Mouse (Mus musculus): Measurements from ENCODE around the gene Rp9. TPM values are rescaled to one million over a fixed set of nuclear protein-coding genes. Genes with fewer than 3 reads are reported as not detected.

The Rp9 gene
- 42.2 and 47.9 TPM in 2 replicates for polyA plus RNA-seq (2015; fragmentation: Nextera tagmentation; extraction: Ambion mirVana)

DNA sequence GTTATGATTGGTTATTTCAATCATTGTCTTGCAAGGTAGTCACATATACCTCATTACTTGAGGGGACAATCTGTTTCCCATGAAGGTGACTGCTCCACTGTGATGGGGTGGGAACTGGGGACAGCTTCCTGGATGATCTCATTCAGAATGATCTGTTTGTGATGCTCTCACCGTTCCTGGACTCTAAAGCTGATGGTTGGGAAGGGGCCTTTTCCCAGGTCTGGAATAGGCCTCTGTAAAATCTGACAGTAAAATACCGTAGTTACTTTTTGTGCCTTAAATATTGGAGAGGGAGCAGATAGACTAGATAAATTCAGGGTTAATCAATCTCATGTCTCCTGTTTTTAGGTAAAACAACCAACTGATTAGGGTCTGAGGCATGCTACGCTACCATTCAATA, at the start of gene Rp9:
TSS of gene Rp9 (minus strand) at position 101 of the 400 bp plus-strand sequence.
- H3K36me3 ChIP-seq (replicated peaks; ENCODE audit: insufficient read depth, low read length): peaks cover 5% of the 10 kb centered on the region
- 83% methylated on average over 3 of the region's 3 CpGs for WGBS (ENCODE audit: insufficient replicate concordance)
- H3K27me3 ChIP-seq (ENCODE audit: insufficient read depth, low read length): no peaks in the 10 kb centered on the region
- H3K27ac ChIP-seq (ENCODE audit: low read depth): peak within 1 kb of the TSS; percentile 95; the same call in 1 of the 2 replicates
- peaks cover 6% of the 10 kb centered on the region; the same call in 1 of the 2 replicates for H3K4me1 ChIP-seq (ENCODE audit: insufficient read depth)
- ATAC-seq (no peak), DNase-seq (no peak)
- H3K9ac ChIP-seq (replicated peaks): peak within 1 kb of the TSS; percentile 95
- no peaks in the 10 kb centered on the region for H3K9me3 ChIP-seq (ENCODE audit: low read length)
- H3K4me2 ChIP-seq (ENCODE audit: low read depth, low read length): peak within 1 kb of the TSS; percentile 97
- H3K4me3 ChIP-seq (ENCODE audit: low read depth, low read length): peak within 1 kb of the TSS; percentile 94
- TF ChIP-seq EP300 (IDR thresholded peaks at IDR 0.05; ENCODE audit: low read depth): no peak
- TF ChIP-seq CTCF (IDR thresholded peaks at IDR 0.05; ENCODE audit: low read depth): no peak

DNA sequence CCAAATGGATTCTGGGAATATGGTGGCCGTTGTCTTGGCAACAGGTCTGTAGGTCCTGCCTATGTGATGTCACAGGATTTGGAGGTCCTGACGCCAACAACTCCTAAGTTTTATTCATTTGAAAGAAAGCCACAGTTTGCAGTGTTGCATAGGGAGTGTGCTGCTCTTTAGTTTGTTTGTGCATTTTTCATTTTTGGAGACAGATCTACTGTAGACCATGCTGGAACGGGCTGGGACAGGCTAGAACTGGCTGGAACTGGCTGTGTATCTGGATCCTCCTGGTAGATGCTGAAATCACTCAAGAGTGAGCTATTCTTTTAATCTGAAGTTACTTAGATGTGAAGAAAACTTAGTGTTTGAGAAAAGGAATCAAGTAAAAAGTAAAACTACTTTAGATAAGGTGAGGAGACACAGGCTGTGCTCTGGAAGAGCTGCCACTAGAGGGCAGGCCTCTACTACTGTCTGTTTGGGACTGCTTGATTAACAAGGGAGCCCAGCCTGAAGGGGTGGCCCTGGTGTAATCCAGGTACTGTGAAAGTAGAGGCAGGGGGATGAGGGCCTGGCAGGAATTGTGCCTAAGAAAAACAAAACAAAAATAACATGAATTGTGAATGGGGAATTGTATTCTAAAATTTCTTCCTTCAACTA, 49.0 kb upstream of the Rp9 start:
- WGBS (ENCODE audit: insufficient replicate concordance): 91% methylated on average over 3 of the region's 3 CpGs
- Histone ChIP-seq H3K27me3 (ENCODE audit: insufficient read depth, low read length) (no peaks in the 10 kb centered on the region), H3K36me3 (replicated peaks; ENCODE audit: insufficient read depth, low read length) (no peaks in the 10 kb centered on the region), H3K9me3 (ENCODE audit: low read length) (no peaks in the 10 kb centered on the region), H3K4me3 (ENCODE audit: low read depth, low read length) (no peak overlapping the region), H3K4me2 (ENCODE audit: low read depth, low read length) (no peak overlapping the region), H3K4me1 (ENCODE audit: insufficient read depth) (no peaks in the 10 kb centered on the region), H3K9ac (replicated peaks) (no peak overlapping the region), H3K27ac (ENCODE audit: low read depth) (no peak overlapping the region)
- ATAC-seq (no peak), DNase-seq (peak; percentile 38)
- TF ChIP-seq EP300 (IDR thresholded peaks at IDR 0.05; ENCODE audit: low read depth): no peak
- peak; percentile 76 for TF ChIP-seq CTCF (IDR thresholded peaks at IDR 0.05; ENCODE audit: low read depth)

DNA sequence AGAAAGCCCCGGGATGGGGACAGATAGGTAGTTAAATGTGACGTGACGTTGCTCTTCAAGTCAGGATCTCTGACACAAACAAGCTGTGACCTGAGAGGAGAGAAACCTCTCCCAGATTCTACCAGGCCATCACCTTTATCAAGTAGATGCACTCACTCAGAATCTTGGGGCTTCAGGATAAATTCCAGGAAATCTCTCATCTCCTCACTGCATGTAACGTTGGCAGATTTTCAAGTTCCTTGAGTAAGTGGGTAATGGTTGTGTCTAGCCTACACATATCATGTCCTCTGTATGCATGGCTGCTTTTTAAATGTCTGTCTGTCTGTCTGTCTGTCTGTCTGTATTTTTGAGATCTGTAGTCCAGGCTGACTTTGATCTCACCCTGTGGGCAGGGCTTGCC, 45.5 kb upstream of the Rp9 start:
- H3K36me3 ChIP-seq (replicated peaks; ENCODE audit: insufficient read depth, low read length): no peaks in the 10 kb centered on the region
- H3K4me2 ChIP-seq (ENCODE audit: low read depth, low read length): no peak overlapping the region
- TF ChIP-seq EP300 (IDR thresholded peaks at IDR 0.05; ENCODE audit: low read depth) (no peak), CTCF (IDR thresholded peaks at IDR 0.05; ENCODE audit: low read depth) (no peak)
- ATAC-seq: no peak
- H3K27ac ChIP-seq (ENCODE audit: low read depth): no peak overlapping the region
- no peaks in the 10 kb centered on the region for H3K9me3 ChIP-seq (ENCODE audit: low read length)
- 71% methylated on average over 4 of the region's 4 CpGs for WGBS (ENCODE audit: insufficient replicate concordance)
- no peak for DNase-seq
- no peaks in the 10 kb centered on the region for H3K4me1 ChIP-seq (ENCODE audit: insufficient read depth)
- H3K9ac ChIP-seq (replicated peaks): no peak overlapping the region
- no peak overlapping the region for H3K4me3 ChIP-seq (ENCODE audit: low read depth, low read length)
- no peaks in the 10 kb centered on the region for H3K27me3 ChIP-seq (ENCODE audit: insufficient read depth, low read length)

DNA sequence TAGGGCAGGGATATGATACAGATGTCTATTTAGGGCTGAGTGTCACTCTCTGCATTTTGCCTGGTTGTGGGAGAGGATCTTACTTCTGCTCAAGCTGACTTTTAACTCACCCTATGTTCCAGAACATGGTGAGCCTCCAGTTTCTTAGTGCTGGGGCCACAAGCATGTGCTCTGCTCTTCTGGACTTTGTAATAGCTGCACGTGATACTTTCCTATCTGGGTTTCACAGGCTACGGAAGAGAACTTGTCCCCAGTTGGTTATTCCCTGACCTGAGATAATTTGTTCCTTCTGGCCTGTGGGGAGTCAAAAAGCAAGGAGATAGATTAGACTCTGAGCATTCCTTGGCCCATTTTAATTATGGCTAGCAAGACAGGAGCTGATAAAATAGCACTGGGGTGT, 36.0 kb upstream of the Rp9 start:
- no peaks in the 10 kb centered on the region for H3K4me1 ChIP-seq (ENCODE audit: insufficient read depth)
- H3K4me3 ChIP-seq (ENCODE audit: low read depth, low read length): no peak overlapping the region
- no peak overlapping the region for H3K9ac ChIP-seq (replicated peaks)
- no peak for DNase-seq
- H3K36me3 ChIP-seq (replicated peaks; ENCODE audit: insufficient read depth, low read length): no peaks in the 10 kb centered on the region
- 56% methylated on average over 2 of the region's 2 CpGs for WGBS (ENCODE audit: insufficient replicate concordance)
- no peaks in the 10 kb centered on the region for H3K9me3 ChIP-seq (ENCODE audit: low read length)
- TF ChIP-seq EP300 (IDR thresholded peaks at IDR 0.05; ENCODE audit: low read depth): no peak
- no peak for TF ChIP-seq CTCF (IDR thresholded peaks at IDR 0.05; ENCODE audit: low read depth)
- no peak overlapping the region for H3K4me2 ChIP-seq (ENCODE audit: low read depth, low read length)
- no peak overlapping the region for H3K27ac ChIP-seq (ENCODE audit: low read depth)
- no peaks in the 10 kb centered on the region for H3K27me3 ChIP-seq (ENCODE audit: insufficient read depth, low read length)
- no peak for ATAC-seq

DNA sequence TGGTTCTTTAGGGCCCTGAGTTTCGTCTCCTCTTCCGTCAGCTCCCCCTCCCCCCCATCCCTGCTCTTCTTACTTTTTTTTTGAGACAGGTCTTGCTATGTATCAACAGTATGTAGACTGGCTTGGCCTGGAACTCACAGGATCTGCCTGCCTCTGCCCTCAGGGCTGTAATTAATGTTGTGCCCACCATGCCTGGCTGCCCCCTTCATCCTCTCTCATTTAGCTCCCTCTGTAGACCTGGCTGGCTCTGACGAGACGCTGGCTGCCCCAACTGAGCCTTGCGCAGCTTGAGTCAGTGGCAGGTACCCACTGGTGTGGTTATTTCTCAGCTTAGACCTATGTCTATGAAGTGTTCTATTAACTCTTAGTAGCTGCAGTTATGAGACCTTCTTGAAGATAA, 34.0 kb upstream of the Rp9 start:
- TF ChIP-seq CTCF (IDR thresholded peaks at IDR 0.05; ENCODE audit: low read depth) (no peak), EP300 (IDR thresholded peaks at IDR 0.05; ENCODE audit: low read depth) (no peak)
- H3K9ac ChIP-seq (replicated peaks): no peak overlapping the region
- no peak overlapping the region for H3K4me2 ChIP-seq (ENCODE audit: low read depth, low read length)
- WGBS (ENCODE audit: insufficient replicate concordance): 81% methylated on average over 5 of the region's 5 CpGs
- no peak overlapping the region for H3K4me3 ChIP-seq (ENCODE audit: low read depth, low read length)
- H3K27me3 ChIP-seq (ENCODE audit: insufficient read depth, low read length): no peaks in the 10 kb centered on the region
- ATAC-seq (no peak), DNase-seq (no peak)
- H3K36me3 ChIP-seq (replicated peaks; ENCODE audit: insufficient read depth, low read length): no peaks in the 10 kb centered on the region
- no peaks in the 10 kb centered on the region for H3K4me1 ChIP-seq (ENCODE audit: insufficient read depth)
- no peak overlapping the region for H3K27ac ChIP-seq (ENCODE audit: low read depth)
- H3K9me3 ChIP-seq (ENCODE audit: low read length): no peaks in the 10 kb centered on the region

DNA sequence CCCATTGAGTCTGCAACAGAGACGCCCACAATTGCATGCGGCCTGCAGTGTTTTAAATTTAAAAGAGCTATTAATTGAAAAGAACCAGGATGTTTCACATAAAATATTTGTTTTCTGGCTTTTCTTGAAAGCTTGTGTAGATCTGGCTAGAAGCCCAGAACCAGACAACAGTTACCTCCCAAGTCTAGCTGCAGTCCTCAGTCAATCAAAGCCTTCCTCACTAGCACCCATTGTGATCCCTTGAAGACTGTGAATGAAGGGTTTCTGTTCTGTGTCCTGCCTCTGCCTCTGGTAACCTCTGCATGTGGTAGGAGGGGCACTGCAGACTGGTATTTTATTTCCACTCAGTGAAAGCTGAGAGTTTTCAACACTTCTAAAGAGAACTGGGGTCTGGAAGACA, 33.4 kb upstream of the Rp9 start:
- WGBS (ENCODE audit: insufficient replicate concordance): 87% methylated on average over 2 of the region's 2 CpGs
- H3K4me1 ChIP-seq (ENCODE audit: insufficient read depth): no peaks in the 10 kb centered on the region
- DNase-seq (no peak), ATAC-seq (no peak)
- H3K9me3 ChIP-seq (ENCODE audit: low read length): no peaks in the 10 kb centered on the region
- no peak overlapping the region for H3K4me3 ChIP-seq (ENCODE audit: low read depth, low read length)
- no peaks in the 10 kb centered on the region for H3K27me3 ChIP-seq (ENCODE audit: insufficient read depth, low read length)
- no peak overlapping the region for H3K4me2 ChIP-seq (ENCODE audit: low read depth, low read length)
- no peak overlapping the region for H3K27ac ChIP-seq (ENCODE audit: low read depth)
- no peak for TF ChIP-seq CTCF (IDR thresholded peaks at IDR 0.05; ENCODE audit: low read depth)
- no peak for TF ChIP-seq EP300 (IDR thresholded peaks at IDR 0.05; ENCODE audit: low read depth)
- H3K36me3 ChIP-seq (replicated peaks; ENCODE audit: insufficient read depth, low read length): no peaks in the 10 kb centered on the region
- no peak overlapping the region for H3K9ac ChIP-seq (replicated peaks)
